Mouse (Mus musculus) urinary bladder, adult 2 months (tissue): Measurements from ENCODE around the gene Nmbr. TPM values are rescaled to one million over a fixed set of nuclear protein-coding genes. Genes with fewer than 3 reads are reported as not detected.
A peak's percentile ranks its signal among the peaks of the same experiment; 100 is the strongest.

ENCODE experiments used
- DNase-seq: peaks from one replicate; pipeline ENCODE4 v3.0.0; 2022; ENCODE audit warnings: low spot score
- polyA plus RNA-seq: library from polyadenylated mRNA; depleted of rRNA; stranded (reverse); fragments of >200 nt; gene quantifications from 2 replicates; pipeline ENCODE4 v1.2.3, GENCODE M21; 2012; rRNA removed

The Nmbr gene
- 0.28 and 0.32 TPM in 2 replicates for polyA plus RNA-seq

DNA sequence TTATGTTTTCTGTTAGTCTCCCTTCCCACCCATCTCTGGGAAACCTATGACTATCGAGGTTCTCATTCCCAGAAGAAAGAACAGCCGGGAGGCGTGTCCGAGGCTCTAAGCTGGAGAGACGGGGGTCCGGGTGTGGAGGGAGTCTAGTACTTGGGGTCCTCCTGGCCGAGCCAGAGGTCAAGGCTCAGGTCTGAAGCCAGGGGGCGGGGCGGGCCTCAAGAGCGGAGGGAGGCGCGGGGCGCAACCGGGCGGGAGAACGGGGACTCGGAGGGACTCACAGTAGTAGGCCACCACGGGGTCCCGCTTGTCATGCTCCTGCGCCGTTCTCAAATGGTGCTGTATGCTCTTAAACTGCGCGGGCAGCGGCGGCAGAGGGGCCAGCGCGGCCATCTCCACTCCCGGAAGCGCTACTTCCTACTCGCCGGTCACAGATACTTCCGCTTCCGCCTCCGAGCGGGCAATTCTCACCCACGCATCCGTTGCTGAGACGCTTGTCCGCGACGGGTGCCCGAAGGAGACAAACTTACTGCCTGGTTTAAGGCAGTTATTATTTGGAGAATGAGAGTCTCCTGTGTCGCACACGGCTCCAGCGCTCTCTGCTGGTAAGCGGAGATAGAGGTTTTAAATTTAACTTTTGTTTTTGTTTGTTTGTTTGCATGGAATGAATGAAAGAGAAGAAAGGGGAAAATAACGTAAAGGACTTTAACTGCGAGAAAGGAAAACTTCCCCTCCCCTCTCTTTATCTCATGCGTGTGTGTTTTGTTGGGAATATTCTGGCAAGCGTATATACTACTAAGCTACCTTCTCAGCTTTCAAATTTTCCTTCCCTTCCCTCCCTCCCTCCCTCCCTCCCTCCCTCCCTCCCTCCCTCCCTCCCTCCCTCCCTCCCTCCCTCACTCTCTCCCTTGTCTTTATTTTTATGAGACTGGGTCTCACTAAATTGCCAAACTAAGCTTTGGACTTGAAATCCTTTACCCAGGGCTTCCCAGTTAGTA, at the start of gene Nmbr, which contains the start of gene Vta1:
TSS of gene Nmbr (plus strand) at position 520 of the 995 bp plus-strand sequence.
TSS of gene Vta1 (minus strand) at position 489 of the 995 bp plus-strand sequence.
- peak; percentile 96 for DNase-seq

DNA sequence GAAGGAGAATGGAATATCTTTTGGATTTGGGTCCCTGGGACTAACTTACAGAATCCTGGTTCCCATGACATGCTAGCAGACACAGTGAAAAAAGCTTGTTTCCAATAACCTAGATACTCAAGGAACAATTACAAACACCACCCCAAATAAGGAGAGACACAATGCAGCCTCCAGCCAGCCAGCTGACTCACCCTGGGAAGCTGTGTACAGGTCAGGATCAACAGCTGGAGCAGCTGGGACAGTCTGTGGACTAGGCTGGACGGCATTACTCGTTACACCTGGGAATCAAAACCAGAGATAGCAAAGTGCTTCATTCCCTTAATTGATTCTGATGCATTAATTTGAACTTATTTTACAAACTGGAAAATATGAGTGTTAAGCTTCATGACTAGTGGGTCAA, 44.5 kb upstream of the Nmbr start:
- no peak for DNase-seq

DNA sequence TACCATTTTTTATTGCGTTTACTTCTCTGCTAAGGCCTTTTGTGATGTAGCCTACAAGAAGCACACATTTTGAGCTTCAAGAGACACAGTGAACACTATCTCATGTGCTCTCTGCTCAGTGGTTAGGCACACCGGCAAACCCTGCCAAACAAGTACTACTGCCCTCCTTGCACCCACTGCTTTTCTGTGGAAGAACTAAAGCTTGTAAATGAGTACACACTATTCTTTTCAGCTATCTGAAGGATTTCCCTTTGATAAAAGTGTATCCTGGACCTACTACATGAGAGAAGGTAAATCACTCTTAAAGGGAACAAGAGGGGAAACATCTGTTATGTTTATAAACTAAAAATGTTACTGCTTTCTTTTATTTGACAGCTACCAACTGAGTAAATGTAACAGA, 39.2 kb upstream of the Nmbr start:
- no peak for DNase-seq

DNA sequence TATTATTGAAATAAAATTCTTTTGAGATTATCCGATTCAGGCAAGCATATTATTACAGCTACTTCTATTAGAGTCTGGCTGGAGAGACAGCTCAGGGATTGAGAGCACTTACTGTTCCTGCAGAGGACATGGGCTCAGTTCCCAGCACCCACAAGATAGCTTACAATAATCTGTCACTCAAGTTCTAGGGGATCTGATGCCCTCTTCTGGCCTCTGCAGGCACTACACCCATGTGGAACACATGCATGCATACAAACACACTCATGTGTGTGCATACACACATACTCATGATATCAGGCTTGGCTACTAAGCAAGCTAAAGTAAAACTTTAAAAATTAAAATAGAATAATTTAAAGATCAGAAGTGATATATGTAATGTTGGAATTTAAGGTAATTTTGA, 19.7 kb upstream of the Nmbr start:
- no peak for DNase-seq

DNA sequence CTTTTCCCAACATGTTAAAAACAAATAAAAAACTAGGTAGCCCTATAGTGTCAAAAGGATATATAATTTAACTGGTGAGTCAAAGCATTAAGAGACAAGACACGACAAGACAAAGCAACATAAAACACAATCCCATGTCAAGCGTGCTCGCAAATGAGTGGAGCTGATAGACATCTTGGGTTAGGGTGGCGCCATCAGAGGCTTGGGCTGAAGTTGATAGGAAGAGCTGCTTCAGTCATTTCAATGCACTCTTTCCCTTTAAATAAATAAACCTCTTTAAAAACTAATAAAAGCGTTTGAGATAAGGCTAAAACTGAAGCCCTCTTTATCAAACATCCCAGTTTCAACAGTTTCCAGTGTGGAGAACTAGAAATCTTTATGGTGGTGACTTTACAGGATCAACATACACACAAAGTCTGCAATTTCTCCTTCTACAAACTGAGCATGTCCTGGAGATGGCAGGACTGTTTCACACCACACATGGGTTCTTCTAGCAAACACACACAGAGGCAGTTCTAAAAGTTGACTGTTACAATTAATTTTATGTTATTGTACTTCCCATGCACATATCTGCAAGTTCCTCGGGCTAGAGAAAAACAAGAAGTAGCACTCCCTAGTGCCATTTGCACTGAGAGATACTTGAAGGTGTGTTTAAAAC, 16.5 kb upstream of the Nmbr start:
- DNase-seq = no peak

DNA sequence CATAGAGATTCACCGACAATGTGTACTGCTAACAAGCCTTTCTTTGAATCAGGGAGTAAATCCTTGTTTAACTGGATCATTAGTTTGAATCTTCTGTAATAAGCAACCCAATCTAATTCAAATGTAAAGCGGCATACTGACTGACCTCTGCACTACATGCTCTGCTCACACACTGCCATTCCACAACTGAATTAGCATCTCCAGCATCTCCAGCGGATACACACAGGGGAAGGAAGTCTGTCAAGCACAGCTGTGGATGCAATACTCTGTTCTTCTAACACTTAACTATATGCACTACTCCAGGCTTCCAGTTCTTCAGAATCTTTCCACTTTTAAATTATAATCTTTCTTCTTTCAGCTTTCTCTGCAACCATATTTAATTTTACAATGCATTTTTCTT, 15.0 kb upstream of the Nmbr start:
- no peak for DNase-seq

DNA sequence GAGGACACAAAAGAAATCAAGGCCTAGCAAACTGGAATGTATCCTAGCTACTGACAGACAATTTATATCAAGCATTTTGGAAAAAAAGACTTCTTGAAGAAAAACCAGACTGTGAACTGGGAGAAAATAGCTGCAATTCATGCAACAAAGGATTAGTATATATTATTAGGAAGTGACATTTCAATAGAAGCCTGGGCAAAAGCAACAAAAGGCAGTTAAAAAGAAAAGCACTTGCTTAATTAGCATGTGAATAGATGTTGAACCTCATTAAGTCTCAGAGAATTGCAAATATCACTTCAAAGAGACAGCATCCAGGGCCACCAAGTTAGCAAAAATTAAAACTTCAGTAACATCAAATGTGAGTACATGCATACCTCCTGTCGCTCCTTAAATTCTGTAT, 2.2 kb upstream of the Nmbr start:
- no peak for DNase-seq

DNA sequence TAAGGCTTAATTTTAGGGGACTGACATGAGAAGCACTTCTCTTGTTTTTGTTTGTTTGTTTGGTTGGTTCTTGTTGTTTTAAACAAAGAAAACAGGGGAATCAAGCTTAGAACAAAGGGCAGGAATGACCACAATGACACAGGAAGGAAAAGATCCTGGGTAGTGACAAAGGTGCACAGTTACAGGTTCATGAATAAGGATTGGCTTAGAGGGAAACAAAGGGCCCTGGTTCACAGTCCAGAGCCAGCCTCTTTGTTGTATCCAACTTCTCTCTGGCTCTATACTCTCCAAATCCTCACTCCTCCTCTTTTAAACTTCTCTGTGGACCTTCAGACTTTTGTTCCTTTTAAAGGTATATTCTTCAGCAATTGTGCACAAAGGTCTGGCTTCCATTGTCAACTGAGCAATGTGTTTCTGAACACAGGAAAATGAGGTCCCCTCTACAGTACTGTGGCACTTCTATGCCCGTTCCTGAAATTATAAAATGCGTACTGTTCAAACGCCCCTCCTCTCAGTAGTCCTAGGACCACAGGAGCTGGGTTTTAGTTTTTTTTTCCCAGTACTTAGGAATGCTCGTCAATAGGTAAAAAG, 1.5 kb upstream of the Nmbr start:
- DNase-seq = no peak

DNA sequence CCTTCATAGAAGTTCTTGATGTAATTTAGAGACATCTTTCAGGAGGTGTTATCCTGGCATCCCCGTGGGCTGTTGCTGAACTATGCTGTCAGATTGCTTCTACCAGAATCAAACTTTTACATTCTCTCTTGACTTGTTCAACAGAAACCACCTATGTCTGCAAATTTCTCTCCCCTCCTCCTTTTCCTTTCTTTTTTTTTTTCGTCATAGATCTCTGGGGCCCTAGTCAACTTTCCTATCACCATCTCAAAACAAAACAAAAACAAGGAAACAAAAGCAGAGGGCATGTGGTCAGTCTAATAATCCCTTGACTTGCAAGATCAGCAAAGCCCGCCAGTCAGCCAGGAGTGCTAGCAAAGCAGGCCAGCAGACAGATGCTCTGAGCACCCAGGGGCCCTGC, 12.7 kb downstream of the Nmbr start, which contains the start of gene Gje1:
TSS of gene Gje1 (minus strand) at position 101 of the 400 bp plus-strand sequence.
- no peak for DNase-seq

DNA sequence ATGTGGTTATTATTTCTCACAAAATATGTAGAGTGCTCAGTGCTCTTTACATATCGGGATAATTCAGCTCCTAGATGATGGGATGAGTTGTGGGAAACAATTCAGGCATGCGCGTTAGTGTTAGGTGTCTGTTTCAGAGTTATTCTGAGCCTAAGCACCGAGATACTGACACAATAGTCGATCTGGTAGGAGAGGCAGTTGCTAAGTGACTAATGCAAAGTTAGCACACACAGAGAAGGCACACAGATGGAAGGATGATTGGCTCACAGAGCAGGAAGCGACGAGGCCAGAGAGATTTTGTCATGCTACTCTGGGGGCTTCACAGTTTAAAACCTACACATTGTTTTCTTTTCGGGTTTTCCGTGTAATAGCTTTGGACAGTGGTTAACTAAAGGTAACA, 20.3 kb downstream of the Nmbr start:
- DNase-seq = no peak

DNA sequence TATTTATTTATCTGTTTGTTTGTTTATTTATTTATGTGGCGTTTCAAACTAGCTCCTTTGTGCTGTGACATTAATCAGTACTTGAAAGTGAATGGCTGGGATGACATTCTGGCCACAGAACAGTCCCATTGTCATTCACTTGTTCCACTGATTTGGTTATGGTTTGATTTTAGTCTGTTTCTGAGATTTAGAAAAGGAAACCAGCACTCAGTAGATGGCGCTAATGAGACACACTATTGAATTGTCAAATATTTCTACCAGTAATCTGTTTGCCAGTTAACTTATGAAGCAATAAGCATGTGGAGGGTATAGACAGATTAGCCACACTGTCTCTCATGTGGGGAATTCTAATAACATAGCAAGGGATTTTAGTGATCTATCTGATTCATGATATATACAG, 28.9 kb downstream of the Nmbr start:
- DNase-seq = no peak

DNA sequence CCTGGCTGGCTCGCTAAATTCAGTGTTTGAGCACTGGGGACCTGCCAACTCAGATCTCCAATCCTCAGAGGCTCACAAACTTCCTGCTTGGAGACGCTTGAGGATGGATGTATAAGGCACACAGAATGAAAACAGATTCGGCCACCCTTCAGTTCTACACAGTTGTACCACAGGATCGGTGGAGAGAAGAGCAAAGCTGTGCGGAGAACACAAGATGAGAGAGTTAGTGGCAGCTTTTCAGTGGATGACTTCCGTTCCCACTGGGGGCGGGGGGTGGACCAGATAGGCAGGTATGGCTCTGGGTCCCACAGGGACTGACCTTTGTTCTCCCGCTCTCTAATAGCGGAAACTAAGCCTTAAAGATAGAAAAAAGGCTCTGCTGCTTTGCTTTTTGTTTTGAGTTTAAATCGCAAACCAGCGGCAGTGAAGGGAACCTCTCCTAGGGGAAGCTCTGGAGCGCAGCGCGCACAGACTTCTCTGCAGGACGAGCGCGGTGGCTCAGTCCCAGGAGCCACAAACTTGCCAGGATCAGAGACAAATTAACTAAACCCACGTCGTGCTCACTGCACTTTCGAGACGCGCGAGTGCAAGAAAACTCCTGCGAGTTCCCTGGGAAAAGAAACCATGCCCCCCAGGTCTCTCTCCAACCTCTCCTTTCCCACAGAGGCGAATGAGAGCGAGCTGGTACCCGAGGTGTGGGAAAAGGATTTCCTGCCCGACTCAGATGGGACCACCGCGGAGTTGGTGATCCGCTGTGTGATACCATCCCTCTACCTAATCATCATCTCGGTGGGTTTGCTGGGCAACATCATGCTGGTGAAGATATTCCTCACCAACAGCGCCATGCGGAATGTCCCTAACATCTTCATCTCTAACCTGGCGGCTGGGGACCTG, 54.5 kb downstream of the Nmbr start:
- no peak for DNase-seq

DNA sequence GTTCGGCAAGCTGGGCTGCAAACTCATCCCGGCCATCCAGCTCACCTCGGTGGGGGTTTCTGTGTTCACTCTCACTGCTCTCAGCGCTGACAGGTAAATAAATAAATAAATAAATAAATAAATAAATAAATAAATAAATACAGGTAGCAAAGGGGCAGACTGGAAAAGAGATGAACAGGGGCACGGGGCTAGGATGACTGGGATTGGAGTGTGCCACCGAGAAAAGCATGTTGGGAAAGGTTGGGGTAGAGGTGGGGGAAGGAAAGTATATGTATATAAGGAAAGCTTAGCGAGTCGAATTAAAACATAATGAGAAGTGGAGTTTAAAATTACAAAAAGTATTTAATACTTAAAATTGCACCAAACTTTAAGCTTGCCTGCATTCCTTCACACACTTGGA, 55.2 kb downstream of the Nmbr start:
- DNase-seq = no peak

DNA sequence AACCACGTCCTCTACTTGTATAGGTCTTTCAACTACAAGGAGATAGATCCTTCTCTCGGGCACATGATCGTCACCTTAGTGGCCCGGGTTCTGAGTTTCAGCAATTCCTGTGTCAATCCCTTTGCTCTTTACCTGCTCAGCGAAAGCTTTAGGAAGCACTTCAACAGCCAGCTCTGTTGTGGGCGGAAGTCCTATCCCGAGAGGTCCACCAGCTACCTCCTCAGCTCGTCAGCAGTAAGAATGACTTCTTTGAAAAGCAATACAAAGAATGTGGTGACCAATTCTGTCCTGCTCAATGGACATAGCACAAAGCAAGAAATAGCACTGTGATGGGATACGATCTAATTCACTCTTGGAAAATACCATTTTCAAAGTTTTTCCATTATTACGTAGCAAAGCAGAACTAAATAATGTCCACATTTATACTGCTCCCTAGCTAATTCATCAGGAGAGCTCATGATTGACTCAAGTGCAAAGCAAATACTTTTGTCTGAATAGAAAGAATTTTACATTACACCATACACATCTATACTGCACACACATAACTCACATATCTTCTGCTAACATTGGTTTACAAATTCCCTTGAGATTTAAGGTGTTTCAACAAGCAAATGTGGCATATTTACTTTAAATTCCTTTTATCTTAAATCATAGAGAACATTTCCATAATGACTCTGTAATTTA, 65.0 kb downstream of the Nmbr start:
- no peak for DNase-seq

DNA sequence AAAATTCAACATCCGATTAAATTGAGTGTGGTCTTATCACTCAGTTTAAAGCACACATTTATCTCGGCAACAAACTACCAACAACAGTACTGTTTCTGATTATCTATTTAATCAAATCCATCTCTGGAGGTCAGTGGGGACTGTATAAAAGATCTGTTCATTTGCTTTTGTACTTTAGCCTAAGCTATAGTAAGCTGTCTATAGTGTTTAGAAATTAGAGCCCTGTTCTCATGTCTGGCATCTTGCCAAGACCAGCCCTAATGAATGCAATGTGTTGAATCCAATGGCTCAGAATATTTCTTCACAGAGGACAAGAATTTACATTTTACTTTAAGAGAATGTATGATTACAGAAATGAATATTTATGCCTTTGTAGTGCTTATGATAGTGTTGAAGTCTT, 69.1 kb downstream of the Nmbr start:
- no peak for DNase-seq

DNA sequence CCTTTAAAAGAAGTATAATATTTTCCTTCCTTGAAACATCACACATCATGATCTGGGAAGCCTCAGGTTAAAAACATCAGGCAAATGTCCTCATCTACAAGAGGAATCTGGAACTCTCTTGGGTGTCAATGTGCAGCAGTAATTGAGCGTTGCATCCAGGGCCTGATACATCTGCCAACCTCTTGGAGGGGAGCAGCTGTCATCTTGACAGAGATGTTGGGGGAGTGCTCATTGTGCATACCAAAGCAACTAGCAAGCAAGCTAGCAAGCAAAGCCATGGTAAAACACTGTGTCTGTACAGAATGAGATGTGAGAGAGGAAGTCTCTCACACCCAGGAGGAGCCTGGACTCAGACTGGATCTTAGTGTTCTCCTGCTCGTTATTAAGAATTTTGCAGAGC, 84.6 kb downstream of the Nmbr start:
- no peak for DNase-seq

DNA sequence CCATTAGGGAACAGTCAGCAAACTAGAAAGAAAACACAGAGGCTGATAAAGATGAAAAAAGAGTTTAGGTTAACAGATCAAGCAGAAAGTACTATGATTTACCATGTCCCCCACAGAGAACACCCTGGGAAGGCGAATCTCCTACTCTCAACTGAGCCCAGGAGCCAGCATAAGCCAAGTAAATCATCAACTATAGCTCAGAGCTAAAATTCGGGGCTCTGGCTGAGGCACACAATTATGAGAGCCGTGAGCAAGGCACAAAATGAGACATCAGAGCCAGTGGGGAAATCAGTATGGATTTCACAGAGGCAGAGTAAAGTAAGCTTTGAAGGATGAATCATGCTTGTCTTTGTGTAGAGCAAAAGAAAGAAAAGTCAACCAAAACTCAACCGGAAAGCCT, 111.6 kb downstream of the Nmbr start:
- no peak for DNase-seq
